Mouse (Mus musculus) intestine, postnatal 0 days (tissue): ENCODE results near the gene Ppm1f. TPM values are rescaled to one million over a fixed set of nuclear protein-coding genes. Genes with fewer than 3 reads are reported as not detected.
"Not testable (repeated sequence)": the region's sequence is repeated elsewhere in the genome, so short reads cannot be mapped to it uniquely, and the experiment has no call there.

Experiments
- ATAC-seq: fragments of 200-750 bp; cut with Nextera tagmentation; 2 replicates; pipeline ENCODE4 v1.8.0; 2017; ENCODE audit warnings: mild to moderate bottlenecking, moderate TSS enrichment, moderate library complexity
- H3K27ac ChIP-seq: fragments of 300-500 bp; sonication (generic); 2 replicates; pipeline ENCODE4 v1.5.1; 2014; ENCODE audit warnings: mild to moderate bottlenecking, low read depth, low read length, moderate library complexity
- H3K27me3 ChIP-seq: fragments of 300-500 bp; sonication (generic); replicated peaks from 2 replicates; pipeline ENCODE4 v1.6.1; 2014; ENCODE audit warnings: low read length, mixed read lengths; ENCODE audit not compliant: control insufficient read depth, insufficient read depth
- H3K36me3 ChIP-seq: fragments of 300-500 bp; sonication (generic); 2 replicates; pipeline ENCODE4 v1.6.1; 2014; ENCODE audit warnings: mild to moderate bottlenecking, moderate library complexity; ENCODE audit not compliant: control insufficient read depth, insufficient read depth
- H3K4me1 ChIP-seq: fragments of 300-500 bp; sonication (generic); replicated peaks from 2 replicates; pipeline ENCODE4 v1.6.1; 2014; ENCODE audit warnings: antibody characterized with exemption, low read length, mixed read lengths; ENCODE audit not compliant: control insufficient read depth, insufficient read depth
- H3K4me2 ChIP-seq: fragments of 300-500 bp; sonication (generic); replicated peaks from 2 replicates; pipeline ENCODE4 v1.6.1; 2014; ENCODE audit warnings: low read depth, mild to moderate bottlenecking, moderate library complexity
- H3K4me3 ChIP-seq: fragments of 300-500 bp; sonication (generic); 2 replicates; pipeline ENCODE4 v1.5.1; 2014; ENCODE audit warnings: low read depth, low read length
- H3K9ac ChIP-seq: fragments of 300-500 bp; sonication (generic); 2 replicates; pipeline ENCODE4 v1.6.1; 2014; ENCODE audit warnings: mild to moderate bottlenecking, low read depth, low read length
- H3K9me3 ChIP-seq: fragments of 300-500 bp; sonication (generic); 2 replicates; pipeline ENCODE4 v1.6.1; 2016; ENCODE audit warnings: mixed run types; ENCODE audit not compliant: control insufficient read depth
- CTCF ChIP-seq: sonication (generic); IDR thresholded peaks from 2 replicates; pipeline ENCODE4 v1.5.1; 2016; ENCODE audit warnings: low read depth, mild to moderate bottlenecking, control low read depth, antibody characterized with exemption, moderate library complexity
- WGBS: fragments of 180-500 bp; shearing (Covaris S2); extraction: QIAGEN DNeasy Blood & Tissue Kit; methylation state at CpG from one replicate; pipeline ENCODE4 v1.1.7; 2014; 5-methylcytosine and 5-hydroxymethylcytosine counted together
- polyA plus RNA-seq: library from polyadenylated mRNA; unstranded; fragments of >200 nt; fragmentation: Nextera tagmentation; extraction: Ambion mirVana; gene quantifications from 2 replicates; pipeline ENCODE4 v1.2.1, GENCODE M21; 2015

Ppm1f gene
- polyA plus RNA-seq, 1 experiment from 2014 or later, result 4.8 TPM

GRCm38 (mm10) chr16:16921021-16921435, 24.8 kb downstream of the Ppm1f start:
- no peaks in the 10 kb centered on the region for H3K9me3 ChIP-seq
- WGBS, result 66% methylated on average over 3 of the region's 3 CpGs
- no peak overlapping the region for H3K4me2 ChIP-seq
- H3K4me1 ChIP-seq, result no peaks in the 10 kb centered on the region
- TF ChIP-seq CTCF, result peak; percentile 67
- no peak overlapping the region for H3K27ac ChIP-seq
- peaks cover 39% of the 10 kb centered on the region for H3K36me3 ChIP-seq
- no peak overlapping the region for H3K9ac ChIP-seq
- no peaks in the 10 kb centered on the region for H3K27me3 ChIP-seq
- ATAC-seq, result no peak
- no peak overlapping the region for H3K4me3 ChIP-seq

- TF ChIP-seq CTCF, result no peak
- no peaks in the 10 kb centered on the region for H3K27me3 ChIP-seq
- H3K27ac ChIP-seq, result no peak overlapping the region
- no peak for ATAC-seq
- no peaks in the 10 kb centered on the region for H3K9me3 ChIP-seq
- peaks cover 19% of the 10 kb centered on the region; the same call in 1 of the 2 replicates for H3K36me3 ChIP-seq
- H3K4me1 ChIP-seq, result no peaks in the 10 kb centered on the region
- H3K4me2 ChIP-seq, result no peak overlapping the region
- no peak overlapping the region for H3K4me3 ChIP-seq
- WGBS, result 93% methylated on average over 3 of the region's 3 CpGs
- H3K9ac ChIP-seq, result no peak overlapping the region
Observed at GRCm38 (mm10) chr16:16924481-16924880, 28.2 kb downstream of the Ppm1f start.

DNA sequence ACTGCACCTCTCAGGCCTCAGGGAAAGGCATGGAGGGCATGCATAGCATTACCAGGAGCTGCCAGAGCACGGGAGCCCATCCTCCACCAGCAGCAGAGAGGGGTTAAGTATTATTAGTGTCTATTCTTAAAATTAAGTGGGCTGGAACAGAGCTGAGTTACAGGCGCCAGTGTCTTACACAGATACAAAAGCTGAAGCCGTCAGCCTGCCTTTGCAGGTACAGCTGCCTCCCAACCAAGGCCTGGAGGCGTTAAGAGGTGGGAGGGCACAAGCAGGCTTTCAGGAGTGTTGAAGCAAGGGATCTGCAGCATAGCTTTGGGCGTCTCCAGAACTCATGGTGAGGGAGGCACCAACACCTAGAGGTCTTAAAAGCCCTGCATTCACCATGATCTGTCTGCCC, 30.3 kb downstream of the Ppm1f start:
- Histone ChIP-seq H3K9ac (no peak overlapping the region), H3K9me3 (no peaks in the 10 kb centered on the region), H3K4me3 (no peak overlapping the region), H3K4me2 (no peak overlapping the region), H3K4me1 (no peaks in the 10 kb centered on the region), H3K27ac (no peak overlapping the region), H3K27me3 (no peaks in the 10 kb centered on the region), H3K36me3 (peaks cover 12% of the 10 kb centered on the region; the same call in 1 of the 2 replicates)
- no peak for ATAC-seq
- no peak for TF ChIP-seq CTCF
- WGBS, result 83% methylated on average over 5 of the region's 5 CpGs

- not testable (repeated sequence) for H3K9ac ChIP-seq, H3K9me3 ChIP-seq, H3K4me3 ChIP-seq, H3K4me2 ChIP-seq, ATAC-seq, H3K36me3 ChIP-seq, H3K4me1 ChIP-seq, H3K27ac ChIP-seq, H3K27me3 ChIP-seq
- WGBS, result 60% methylated on average over 3 of the region's 3 CpGs
Observed at GRCm38 (mm10) chr16:16928908-16929307, 32.6 kb downstream of the Ppm1f start.

- ATAC-seq, result no peak
- Histone ChIP-seq H3K9ac (no peak overlapping the region), H3K27ac (no peak overlapping the region), H3K4me3 (no peak overlapping the region), H3K4me2 (no peak overlapping the region), H3K36me3 (no peaks in the 10 kb centered on the region), H3K4me1 (no peaks in the 10 kb centered on the region), H3K9me3 (no peaks in the 10 kb centered on the region), H3K27me3 (no peaks in the 10 kb centered on the region)
- TF ChIP-seq CTCF, result no peak
- 87% methylated on average over 3 of the region's 3 CpGs for WGBS
Observed at GRCm38 (mm10) chr16:16930326-16930725, 34.1 kb downstream of the Ppm1f start.

GRCm38 (mm10) chr16:16930810-16931296, 34.6 kb downstream of the Ppm1f start:
- WGBS, result 78% methylated on average over 5 of the region's 5 CpGs
- TF ChIP-seq CTCF, result no peak
- Histone ChIP-seq H3K9me3 (no peaks in the 10 kb centered on the region), H3K36me3 (no peaks in the 10 kb centered on the region), H3K4me3 (no peak overlapping the region), H3K9ac (no peak overlapping the region), H3K27me3 (no peaks in the 10 kb centered on the region), H3K4me2 (no peak overlapping the region), H3K27ac (no peak overlapping the region), H3K4me1 (no peaks in the 10 kb centered on the region)
- ATAC-seq, result no peak

DNA sequence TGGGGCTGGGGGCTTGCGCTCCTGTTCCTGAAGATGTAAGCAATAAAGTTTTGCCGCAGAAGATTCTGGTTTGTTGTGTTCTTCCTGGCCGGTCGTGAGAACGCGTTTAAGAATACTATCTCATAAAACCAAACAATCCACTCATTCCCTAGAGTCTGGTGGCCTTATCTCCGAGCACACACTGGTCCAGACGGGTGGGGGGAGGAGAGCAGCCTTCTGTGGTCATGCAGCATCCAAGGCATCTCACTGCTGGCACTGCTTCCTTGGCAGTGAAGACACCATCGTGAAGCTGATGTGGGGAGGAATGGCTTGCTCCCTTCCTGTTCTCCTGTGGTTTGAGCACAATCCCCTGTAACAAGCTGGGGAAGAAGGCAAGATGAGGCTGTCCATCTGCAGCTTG, 43.3 kb downstream of the Ppm1f start:
- 91% methylated on average over 9 of the region's 9 CpGs for WGBS
- Histone ChIP-seq H3K4me1 (no peaks in the 10 kb centered on the region), H3K4me3 (no peak overlapping the region), H3K4me2 (no peak overlapping the region), H3K36me3 (no peaks in the 10 kb centered on the region), H3K9ac (no peak overlapping the region), H3K27me3 (no peaks in the 10 kb centered on the region), H3K9me3 (no peaks in the 10 kb centered on the region), H3K27ac (no peak overlapping the region)
- no peak for ATAC-seq
- no peak for TF ChIP-seq CTCF
